Mouse (Mus musculus) thymus, postnatal 14 days (tissue): ENCODE results near the gene Slc36a2.

Experiments used
- DNase-seq: peaks from one replicate; pipeline ENCODE4 v3.0.0; 2021

Gene Slc36a2

DNA sequence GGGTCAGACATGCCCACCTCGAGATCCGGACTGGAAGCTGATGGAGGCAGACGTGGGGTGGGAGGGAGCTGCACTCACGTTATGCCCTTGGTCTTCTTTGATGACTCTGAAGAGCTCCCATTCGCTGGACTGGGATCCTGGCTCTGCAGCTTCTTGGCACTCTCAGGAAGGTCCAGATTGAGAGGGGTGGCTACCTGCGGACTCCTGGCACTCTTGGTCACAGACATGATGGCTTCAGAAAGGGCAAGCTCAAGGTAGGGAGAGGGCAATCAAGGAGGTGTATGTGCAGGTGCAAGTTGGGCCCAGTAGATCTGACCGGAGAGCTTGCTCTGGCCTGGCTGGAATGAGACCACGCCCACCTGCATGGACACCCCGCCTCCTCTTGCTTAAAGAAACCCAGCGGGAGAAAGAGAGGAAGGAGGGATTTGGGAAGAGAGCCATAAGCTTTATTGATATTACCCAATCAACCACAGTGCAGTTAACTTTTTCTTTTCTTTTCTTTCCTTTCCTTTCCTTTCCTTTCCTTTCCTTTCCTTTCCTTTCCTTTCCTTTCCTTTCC, at the start of gene Slc36a2:
Slc36a2 (minus strand) TSS at position 345 of the 559 bp plus-strand sequence.
- no peak for DNase-seq

DNA sequence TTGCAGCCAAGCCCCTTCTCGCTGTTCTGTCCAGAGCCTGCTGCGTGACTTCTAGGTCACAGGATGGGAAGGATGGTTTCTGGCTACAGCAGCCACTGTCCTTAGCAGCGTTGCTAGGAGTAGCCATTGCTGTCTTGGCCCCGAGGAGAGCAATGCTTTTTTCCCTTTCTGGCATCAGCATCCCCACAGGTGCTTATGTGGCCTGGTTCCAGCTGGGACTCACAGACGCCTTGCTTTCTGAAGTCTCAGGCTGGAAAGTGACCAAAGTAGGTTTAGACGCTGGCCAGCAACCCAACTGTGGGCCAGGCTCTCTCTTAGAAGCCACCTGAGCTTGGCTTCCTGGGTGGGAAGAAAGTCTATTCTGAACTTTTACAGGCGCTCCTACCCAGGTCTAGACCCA, 49.4 kb upstream of the Slc36a2 start:
- no peak for DNase-seq

GRCm38 (mm10) chr11:55231034-55231433, 46.2 kb upstream of the Slc36a2 start:
- DNase-seq = no peak

DNA sequence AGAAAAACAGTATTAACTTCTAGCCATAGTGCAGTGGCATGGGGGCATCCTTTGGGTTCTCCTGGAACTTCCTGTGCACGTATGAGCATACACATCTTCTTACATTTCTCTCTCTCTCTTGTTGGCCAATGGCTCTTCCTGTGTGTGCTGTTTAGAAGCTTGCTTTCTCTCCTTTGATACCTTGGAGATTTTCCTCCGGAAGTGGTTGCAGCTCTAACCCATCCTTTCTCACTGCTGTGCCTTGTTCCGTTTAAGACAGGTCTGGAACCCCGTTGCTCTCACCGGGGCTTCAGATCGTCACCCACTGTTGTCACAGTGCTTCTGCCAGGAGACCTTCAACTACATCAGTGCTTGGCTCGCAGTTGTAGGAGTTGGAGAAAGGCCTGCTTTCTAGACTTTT, 36.4 kb upstream of the Slc36a2 start:
- no peak for DNase-seq

GRCm38 (mm10) chr11:55218473-55218872, 33.6 kb upstream of the Slc36a2 start:
- no peak for DNase-seq

- DNase-seq = no peak
Observed at GRCm38 (mm10) chr11:55217880-55218279, 33.0 kb upstream of the Slc36a2 start.

DNA sequence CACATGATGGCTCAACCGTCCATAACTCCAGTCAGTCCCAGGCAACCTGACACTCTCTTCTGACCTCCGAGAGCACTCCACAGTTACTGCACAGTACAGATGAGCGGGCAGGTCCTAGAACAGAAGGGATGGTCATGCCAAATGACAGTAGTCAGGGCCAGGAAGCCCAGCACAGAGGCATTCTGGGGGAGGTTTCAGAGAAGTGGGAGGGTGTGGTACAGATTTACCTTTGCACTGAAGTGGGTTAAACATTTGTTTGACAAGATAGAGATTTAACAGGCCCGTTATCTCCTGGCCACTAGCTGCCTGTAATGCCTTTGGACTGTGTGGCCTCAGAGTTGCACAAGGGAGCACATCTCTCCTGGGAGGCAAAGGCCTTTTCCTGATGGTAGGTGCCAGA, 32.5 kb upstream of the Slc36a2 start:
- DNase-seq = no peak

DNA sequence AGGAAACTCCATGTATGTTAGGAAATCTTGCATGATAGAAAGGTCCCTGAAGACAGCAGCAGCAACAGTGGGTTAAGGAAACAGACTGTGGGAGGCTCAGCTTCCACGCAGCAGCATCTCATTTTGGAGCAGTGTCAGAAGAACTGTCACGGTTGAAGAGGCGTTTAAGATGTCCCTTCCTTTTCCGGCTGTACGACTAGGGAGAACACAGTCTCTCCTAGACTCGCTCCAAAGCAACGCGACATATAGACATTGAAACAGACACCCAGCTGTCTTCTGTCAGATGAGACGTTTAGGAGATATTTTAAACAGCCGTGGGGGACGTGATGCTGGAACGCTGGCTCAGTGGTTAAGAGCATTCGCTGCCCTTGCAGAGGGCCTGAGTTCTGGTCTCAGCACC, 32.0 kb upstream of the Slc36a2 start:
- no peak for DNase-seq

GRCm38 (mm10) chr11:55216061-55216460, 31.2 kb upstream of the Slc36a2 start:
- no peak for DNase-seq

DNA sequence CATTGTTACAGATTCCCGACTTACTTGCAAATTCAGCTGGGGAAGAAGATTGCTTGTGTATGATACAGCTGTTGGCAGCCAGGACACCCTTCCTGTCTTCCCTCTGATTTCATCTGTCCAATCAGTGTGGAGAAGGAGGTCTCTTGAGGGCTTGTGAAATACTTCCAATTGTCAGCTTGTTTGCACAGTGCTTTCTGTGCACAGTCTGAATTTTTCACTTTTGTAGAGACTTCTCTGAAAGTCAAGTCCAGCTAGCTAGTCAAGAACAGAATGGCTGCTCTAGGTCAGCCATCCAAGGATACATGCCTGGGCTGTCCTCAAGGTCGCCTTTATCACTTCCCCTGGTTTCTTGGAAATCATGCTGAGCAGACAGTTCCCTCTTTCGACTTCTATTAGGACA, 30.1 kb upstream of the Slc36a2 start:
- no peak for DNase-seq

DNA sequence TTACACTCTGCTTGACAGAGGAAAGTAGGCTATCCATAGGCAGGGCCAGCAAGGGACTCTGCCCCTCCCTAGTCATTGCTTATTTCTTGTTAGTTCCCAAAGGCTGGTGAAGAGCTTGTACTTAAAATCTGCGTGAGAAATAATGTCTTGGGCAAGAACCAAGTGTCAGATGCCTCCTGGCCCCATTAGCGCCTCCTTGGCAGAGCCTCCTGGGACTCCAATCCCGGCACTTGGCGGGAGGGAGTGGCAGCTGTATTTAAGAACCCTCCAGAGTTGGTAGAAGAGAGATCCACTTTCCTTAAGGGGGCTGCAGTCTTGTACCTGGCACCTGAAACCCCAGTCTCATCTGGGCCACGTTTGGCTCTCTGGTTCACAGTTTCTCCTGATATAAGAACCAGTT, 29.3 kb upstream of the Slc36a2 start:
- no peak for DNase-seq

DNA sequence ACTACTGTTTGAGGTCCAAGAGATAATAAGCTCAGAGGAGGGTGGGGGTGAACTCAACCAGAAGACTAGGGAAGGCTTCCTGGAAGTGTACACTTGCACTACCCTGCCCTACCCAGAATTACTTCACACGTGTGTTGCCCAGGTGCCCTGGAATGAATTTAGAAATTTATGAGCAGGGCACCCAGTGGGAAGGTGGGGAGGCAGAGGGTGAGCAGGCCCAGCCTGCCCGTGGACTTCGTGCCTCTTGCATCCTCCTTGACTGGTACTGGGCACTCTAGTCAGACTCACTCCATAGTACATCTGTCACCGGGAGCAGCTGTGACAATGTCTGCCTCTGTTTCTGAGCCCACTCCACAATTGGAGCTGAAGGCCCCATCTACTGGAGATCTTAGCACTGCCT, 28.6 kb upstream of the Slc36a2 start:
- no peak for DNase-seq

GRCm38 (mm10) chr11:55209626-55210353, 24.9 kb upstream of the Slc36a2 start:
- DNase-seq = no peak

DNA sequence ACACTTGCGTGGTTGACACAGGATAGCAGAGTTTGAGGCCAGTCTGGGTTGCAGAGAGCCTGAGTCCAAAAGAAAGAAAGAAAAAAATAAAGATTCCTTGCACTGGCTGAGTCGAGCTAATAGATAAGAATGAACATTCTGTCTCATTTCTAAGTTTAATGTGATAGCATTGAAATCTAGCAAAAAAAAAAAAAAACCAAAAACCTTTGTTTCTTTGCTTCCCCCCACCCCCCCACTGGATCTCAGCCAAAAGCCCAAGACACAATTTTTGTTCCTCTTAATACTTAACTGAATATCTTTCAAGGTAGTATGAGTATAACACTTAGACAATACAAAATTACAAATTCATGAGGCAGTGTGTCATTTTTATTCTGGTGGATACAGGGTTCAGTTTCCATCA, 24.2 kb upstream of the Slc36a2 start:
- no peak for DNase-seq

GRCm38 (mm10) chr11:55208001-55208690, 23.3 kb upstream of the Slc36a2 start:
- DNase-seq = no peak

GRCm38 (mm10) chr11:55204602-55205001, 19.7 kb upstream of the Slc36a2 start:
- peak; percentile 38 for DNase-seq

DNA sequence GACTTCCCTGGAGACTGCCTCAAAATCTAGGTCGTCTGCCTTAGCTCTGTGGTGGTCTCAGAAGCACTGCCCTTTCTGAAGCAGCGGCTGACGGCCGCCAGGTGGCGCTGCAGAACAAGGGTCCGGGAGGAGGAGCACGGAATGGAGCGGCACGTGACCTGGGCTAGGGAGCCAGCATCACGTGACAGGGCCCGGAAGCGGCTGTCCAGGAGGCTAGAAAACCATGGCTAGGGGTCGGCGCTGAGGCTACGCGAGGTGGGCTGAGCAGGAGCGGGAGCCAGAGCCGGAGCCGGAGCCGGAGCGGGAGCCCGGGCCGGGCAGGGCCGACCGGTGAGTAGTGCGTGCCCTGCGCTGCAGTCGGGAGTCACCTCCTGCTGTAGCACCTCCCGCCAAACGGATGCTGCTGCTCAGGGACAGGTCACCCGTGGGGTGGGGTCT, 19.3 kb upstream of the Slc36a2 start, which contains the start of gene Slc36a1:
Slc36a1 (plus strand) TSS at position 192 of the 438 bp plus-strand sequence.
- peak; percentile 98 for DNase-seq

DNA sequence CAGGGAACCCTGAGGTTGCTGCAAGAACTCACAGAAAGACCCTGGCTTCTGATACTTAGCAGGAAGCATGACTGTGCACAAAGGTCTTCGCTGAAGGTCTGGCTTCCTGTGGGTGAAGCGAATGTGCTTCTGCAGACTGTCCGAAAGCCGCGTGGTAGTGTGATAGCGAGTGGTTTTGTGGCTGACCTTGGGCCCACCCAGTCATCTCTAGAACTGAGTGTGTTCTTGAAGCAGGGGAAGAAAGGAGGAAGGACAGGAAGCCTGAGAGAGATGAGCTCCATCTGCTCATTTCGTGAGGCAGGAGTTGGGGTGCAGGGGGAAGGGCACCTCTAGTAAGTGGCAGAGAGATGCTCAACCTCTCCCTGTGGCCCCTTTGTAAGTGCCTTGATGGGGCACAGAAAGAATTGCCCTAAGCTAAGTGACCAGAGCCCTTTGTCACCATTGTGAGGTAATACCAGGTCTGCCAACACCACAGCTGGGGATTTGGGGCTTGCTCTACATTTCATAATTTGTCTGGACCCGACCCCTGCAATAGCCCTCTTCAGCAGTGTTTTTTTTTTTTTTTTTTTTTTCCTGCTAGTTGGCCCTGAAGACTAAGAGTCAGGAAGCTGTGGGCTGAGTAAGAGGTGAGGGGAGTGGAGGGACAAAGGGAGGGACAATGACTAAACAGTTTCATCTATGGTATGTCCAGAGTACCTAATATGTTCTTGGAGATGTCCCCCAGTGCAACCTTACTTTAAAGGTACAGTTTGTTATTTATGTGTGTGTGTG, 13.0 kb upstream of the Slc36a2 start:
- peak; percentile 13 for DNase-seq

DNA sequence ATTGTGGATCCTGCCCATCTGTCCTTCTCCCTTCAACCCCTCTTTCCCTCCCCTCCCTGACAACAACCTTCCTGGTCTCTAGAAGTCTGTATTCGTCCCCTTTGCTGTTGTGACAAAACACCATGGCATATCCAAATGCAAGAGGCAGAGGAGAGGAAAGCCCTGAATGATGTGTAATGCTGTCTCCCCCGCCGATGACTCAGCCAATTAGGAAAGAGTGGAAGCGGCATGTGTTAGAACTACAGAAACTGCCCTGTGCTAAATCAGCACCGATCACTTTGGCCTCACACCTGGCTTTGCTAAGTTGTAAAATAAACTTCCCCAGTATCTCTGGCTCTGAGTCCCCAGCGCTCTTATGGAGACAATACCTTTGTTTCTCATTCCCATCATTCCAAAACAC, 12.2 kb upstream of the Slc36a2 start:
- DNase-seq = no peak

DNA sequence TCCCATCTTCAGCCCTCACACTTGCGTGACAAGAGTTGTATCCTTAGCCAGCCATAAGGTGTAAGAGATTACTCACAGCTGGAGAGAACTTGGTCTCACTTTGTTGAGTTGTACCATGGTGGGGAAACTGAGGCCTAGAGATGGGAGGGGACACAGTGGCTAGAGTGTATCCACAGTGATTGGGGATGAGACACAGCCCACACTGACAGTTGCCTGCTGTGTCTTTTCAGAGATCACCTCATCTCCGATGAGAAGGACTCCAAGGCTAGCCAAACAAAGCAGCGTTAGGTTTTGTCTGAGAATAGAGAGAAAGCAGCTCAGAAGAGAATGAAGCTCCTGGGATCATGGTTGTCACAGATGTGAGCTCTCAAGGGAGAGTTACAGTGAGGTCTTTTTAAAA, 5.3 kb upstream of the Slc36a2 start:
- DNase-seq = no peak

- no peak for DNase-seq
Observed at GRCm38 (mm10) chr11:55187777-55188176, 2.9 kb upstream of the Slc36a2 start.

DNA sequence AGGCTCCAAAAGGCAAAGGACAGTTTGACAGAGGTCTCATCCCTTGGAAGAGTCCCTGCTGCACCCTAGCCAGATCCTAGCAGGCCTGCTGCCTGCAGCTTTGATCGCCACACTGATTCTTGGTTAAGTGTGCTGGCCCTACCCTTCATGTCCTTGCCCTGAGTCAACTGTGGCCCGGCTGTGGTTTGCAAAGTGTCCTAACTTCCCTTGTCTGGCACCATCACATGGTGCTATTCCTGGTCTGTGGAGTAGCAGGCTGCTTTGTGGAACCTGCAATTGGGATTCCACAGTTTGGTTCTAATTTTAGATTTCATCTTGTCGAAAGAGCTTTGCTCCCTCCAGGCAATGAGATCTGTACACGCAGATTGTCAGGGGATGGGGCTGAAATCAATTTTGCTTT, 2.4 kb upstream of the Slc36a2 start:
- DNase-seq = no peak

DNA sequence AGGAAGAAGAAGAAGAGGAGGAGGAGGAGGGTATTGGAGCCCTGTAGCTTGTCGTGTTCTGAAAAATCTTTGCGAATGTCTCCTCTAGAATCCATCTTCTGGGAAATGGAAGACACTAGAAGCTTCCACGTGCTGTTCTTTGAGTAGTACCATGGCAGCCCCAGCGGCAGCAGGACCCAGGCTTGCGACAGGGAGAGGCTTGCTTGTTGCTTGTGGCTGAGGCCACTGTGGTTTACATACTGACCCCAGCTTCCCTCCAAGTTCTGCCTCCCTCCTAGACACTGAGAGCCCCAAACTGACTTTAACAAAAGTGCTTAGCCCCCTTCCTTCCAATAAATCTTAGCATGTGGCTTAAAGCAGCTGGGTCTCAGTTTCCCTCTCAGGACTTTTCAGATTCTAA, 631 bp downstream of the Slc36a2 start:
- no peak for DNase-seq
